Mouse (Mus musculus) stomach, embryonic 15.5 days (tissue): Measurements from ENCODE around the gene AW549877. TPM values are rescaled to one million over a fixed set of nuclear protein-coding genes. Genes with fewer than 3 reads are reported as not detected.

Experiments used
- polyA plus RNA-seq: library from polyadenylated mRNA; unstranded; fragments of >200 nt; fragmentation: Nextera tagmentation; extraction: Ambion mirVana; gene quantifications from 2 replicates; pipeline ENCODE4 v1.2.1, GENCODE M21; 2015

AW549877 gene
- polyA plus RNA-seq, 1 experiment from 2014 or later, result 31.5 TPM

Other genes starting within 250 kb of the AW549877 start
- gene Fbxo4, start 16.2 kb downstream of the AW549877 start, polyA plus RNA-seq, result 14.3 and 16.3 TPM in 2 replicates
- gene Oxct1, start 30.6 kb upstream of the AW549877 start, polyA plus RNA-seq, result 191 and 197 TPM in 2 replicates